Mouse (Mus musculus): Measurements from ENCODE around the gene Nadsyn1. TPM values are rescaled to one million over a fixed set of nuclear protein-coding genes. Genes with fewer than 3 reads are reported as not detected.

The Nadsyn1 gene
- 8.1 and 8.9 TPM in 2 replicates for total RNA-seq (2017)

GRCm38 (mm10) chr7:143822375-143823265, at the start of gene Nadsyn1, which contains the start of gene Dhcr7:
TSS of gene Nadsyn1 (minus strand) at chr7:143822849.
TSS of gene Dhcr7 (plus strand) at chr7:143823145.
- ATAC-seq (replicated peaks in 1 of 2; ENCODE audit: insufficient read depth in 1 of 2, low FRiP score in 2 of 2, low TSS enrichment in 1 of 2, low read depth in 1 of 2, poor library complexity in 2 of 2, severe bottlenecking in 2 of 2), result peak; percentile 99

- ATAC-seq (replicated peaks in 1 of 2; ENCODE audit: insufficient read depth in 1 of 2, low FRiP score in 2 of 2, low TSS enrichment in 1 of 2, low read depth in 1 of 2, poor library complexity in 2 of 2, severe bottlenecking in 2 of 2), result no peak
Observed at GRCm38 (mm10) chr7:143868874-143869273, 46.2 kb upstream of the Nadsyn1 start.

- ATAC-seq (replicated peaks in 1 of 2; ENCODE audit: insufficient read depth in 1 of 2, low FRiP score in 2 of 2, low TSS enrichment in 1 of 2, low read depth in 1 of 2, poor library complexity in 2 of 2, severe bottlenecking in 2 of 2), result no peak
Observed at GRCm38 (mm10) chr7:143866538-143866937, 43.9 kb upstream of the Nadsyn1 start, which contains the start of gene Gm498. TSS of gene Gm498 (plus strand) at chr7:143866838.

GRCm38 (mm10) chr7:143848768-143849482, 26.3 kb upstream of the Nadsyn1 start:
- no peak for ATAC-seq (replicated peaks in 1 of 2; ENCODE audit: insufficient read depth in 1 of 2, low FRiP score in 2 of 2, low TSS enrichment in 1 of 2, low read depth in 1 of 2, poor library complexity in 2 of 2, severe bottlenecking in 2 of 2)

GRCm38 (mm10) chr7:143848127-143848767, 25.6 kb upstream of the Nadsyn1 start:
- no peak for ATAC-seq (replicated peaks in 1 of 2; ENCODE audit: insufficient read depth in 1 of 2, low FRiP score in 2 of 2, low TSS enrichment in 1 of 2, low read depth in 1 of 2, poor library complexity in 2 of 2, severe bottlenecking in 2 of 2)

- no peak for ATAC-seq (replicated peaks in 1 of 2; ENCODE audit: insufficient read depth in 1 of 2, low FRiP score in 2 of 2, low TSS enrichment in 1 of 2, low read depth in 1 of 2, poor library complexity in 2 of 2, severe bottlenecking in 2 of 2)
Observed at GRCm38 (mm10) chr7:143841301-143841700, 18.7 kb upstream of the Nadsyn1 start.

GRCm38 (mm10) chr7:143840121-143840520, 17.5 kb upstream of the Nadsyn1 start:
- no peak for ATAC-seq (replicated peaks in 1 of 2; ENCODE audit: insufficient read depth in 1 of 2, low FRiP score in 2 of 2, low TSS enrichment in 1 of 2, low read depth in 1 of 2, poor library complexity in 2 of 2, severe bottlenecking in 2 of 2)

- ATAC-seq (replicated peaks in 1 of 2; ENCODE audit: insufficient read depth in 1 of 2, low FRiP score in 2 of 2, low TSS enrichment in 1 of 2, low read depth in 1 of 2, poor library complexity in 2 of 2, severe bottlenecking in 2 of 2), result peak; percentile 26 to 56; a peak in 3 of 4 replicates
Observed at GRCm38 (mm10) chr7:143837705-143838358, 15.2 kb upstream of the Nadsyn1 start.

- ATAC-seq (replicated peaks in 1 of 2; ENCODE audit: insufficient read depth in 1 of 2, low FRiP score in 2 of 2, low TSS enrichment in 1 of 2, low read depth in 1 of 2, poor library complexity in 2 of 2, severe bottlenecking in 2 of 2), result no peak
Observed at GRCm38 (mm10) chr7:143834972-143835371, 12.3 kb upstream of the Nadsyn1 start.

GRCm38 (mm10) chr7:143834316-143834715, 11.7 kb upstream of the Nadsyn1 start:
- ATAC-seq (replicated peaks in 1 of 2; ENCODE audit: insufficient read depth in 1 of 2, low FRiP score in 2 of 2, low TSS enrichment in 1 of 2, low read depth in 1 of 2, poor library complexity in 2 of 2, severe bottlenecking in 2 of 2), result no peak

- ATAC-seq (replicated peaks in 1 of 2; ENCODE audit: insufficient read depth in 1 of 2, low FRiP score in 2 of 2, low TSS enrichment in 1 of 2, low read depth in 1 of 2, poor library complexity in 2 of 2, severe bottlenecking in 2 of 2), result no peak
Observed at GRCm38 (mm10) chr7:143833581-143834190, 11.0 kb upstream of the Nadsyn1 start.

GRCm38 (mm10) chr7:143832611-143833010, 10.0 kb upstream of the Nadsyn1 start:
- ATAC-seq (replicated peaks in 1 of 2; ENCODE audit: insufficient read depth in 1 of 2, low FRiP score in 2 of 2, low TSS enrichment in 1 of 2, low read depth in 1 of 2, poor library complexity in 2 of 2, severe bottlenecking in 2 of 2), result no peak

- no peak for ATAC-seq (replicated peaks in 1 of 2; ENCODE audit: insufficient read depth in 1 of 2, low FRiP score in 2 of 2, low TSS enrichment in 1 of 2, low read depth in 1 of 2, poor library complexity in 2 of 2, severe bottlenecking in 2 of 2)
Observed at GRCm38 (mm10) chr7:143832196-143832595, 9.5 kb upstream of the Nadsyn1 start.

- 0 out of 4 replicates have a peak, but pooled peaks of 1 of the 2 experiments have one; percentile 4 for ATAC-seq (replicated peaks in 1 of 2; ENCODE audit: insufficient read depth in 1 of 2, low FRiP score in 2 of 2, low TSS enrichment in 1 of 2, low read depth in 1 of 2, poor library complexity in 2 of 2, severe bottlenecking in 2 of 2)
Observed at GRCm38 (mm10) chr7:143830399-143830798, 7.8 kb upstream of the Nadsyn1 start.

GRCm38 (mm10) chr7:143829504-143830331, 7.1 kb upstream of the Nadsyn1 start:
- peak; percentile 98 for ATAC-seq (replicated peaks in 1 of 2; ENCODE audit: insufficient read depth in 1 of 2, low FRiP score in 2 of 2, low TSS enrichment in 1 of 2, low read depth in 1 of 2, poor library complexity in 2 of 2, severe bottlenecking in 2 of 2)

- ATAC-seq (replicated peaks in 1 of 2; ENCODE audit: insufficient read depth in 1 of 2, low FRiP score in 2 of 2, low TSS enrichment in 1 of 2, low read depth in 1 of 2, poor library complexity in 2 of 2, severe bottlenecking in 2 of 2), result no peak
Observed at GRCm38 (mm10) chr7:143826985-143827384, 4.3 kb upstream of the Nadsyn1 start.

Measured in hematopoietic stem cell, adult 5-6 weeks (primary cell).